In the genomic region with DNA sequence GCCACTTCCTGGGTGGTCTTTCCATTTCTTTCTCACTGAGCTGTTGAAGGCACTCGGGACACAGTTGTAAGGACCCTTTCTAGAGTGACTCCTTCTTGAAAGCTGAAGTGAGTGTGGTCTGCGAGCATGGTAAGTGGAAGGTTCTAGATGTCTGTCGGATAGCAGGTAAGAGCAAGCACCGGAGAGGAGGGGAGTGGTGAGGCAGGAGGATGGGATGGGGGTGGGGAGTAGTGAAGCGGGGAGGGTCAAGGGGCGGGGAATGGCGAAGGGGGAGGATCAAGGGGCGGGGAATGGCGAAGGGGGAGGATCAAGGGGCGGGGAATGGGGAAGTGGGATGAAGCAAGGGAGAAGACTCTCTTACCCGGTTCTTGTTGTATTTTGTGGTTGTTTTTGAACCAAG, we compare ENCODE assay signal across 14 mouse cellular contexts.
DNase-seq lines count a peak whose midpoint lies in the region; ATAC-seq lines count a peak whose summit lies in the region.
"Had no signal": no experiment of that assay in that cellular context is flagged by ENCODE, and none has a peak within 500 bp of the region (broad histone marks: within the 10 kb centered on the region; RNA-seq: fewer than 3 reads in every experiment).

No protein-coding gene starts in this region.

- no peak for ATAC-seq in hindbrain, embryonic 14.5 days (ENCODE audit: low FRiP score)
- no peak for ATAC-seq in neural tube, embryonic 15.5 days (ENCODE audit: low FRiP score)
- ATAC-seq: intestine, embryonic 16.5 days had no signal

- H3K4me2 ChIP-seq in hindbrain, embryonic 14.5 days (replicated peaks) = peak overlapping the region; percentile 28; the same call in 1 of the 2 replicates
- peak overlapping the region; percentile 31 for H3K4me2 ChIP-seq in neural tube, embryonic 15.5 days
- H3K4me2 ChIP-seq: heart, embryonic 11.5 days; liver, embryonic 11.5 days had no signal

- WGBS in hindbrain, embryonic 14.5 days = 22% methylated on average over 11 of the region's 11 CpGs
- 22% methylated on average over 11 of the region's 11 CpGs for WGBS in neural tube, embryonic 15.5 days

- H3K9me3 ChIP-seq in hindbrain, embryonic 14.5 days (ENCODE audit: control insufficient read depth, low read length) = no peaks in the 10 kb centered on the region
- H3K9me3 ChIP-seq in neural tube, embryonic 15.5 days (replicated peaks) = no peaks in the 10 kb centered on the region

- no peaks in the 10 kb centered on the region for H3K4me1 ChIP-seq in hindbrain, embryonic 14.5 days (replicated peaks; ENCODE audit: control insufficient read depth, insufficient read depth, low read length)
- no peaks in the 10 kb centered on the region for H3K4me1 ChIP-seq in neural tube, embryonic 15.5 days

- H3K27ac ChIP-seq in hindbrain, embryonic 14.5 days = no peak overlapping the region
- H3K27ac ChIP-seq in neural tube, embryonic 15.5 days (replicated peaks) = no peak overlapping the region
- H3K27ac ChIP-seq: left cerebral cortex, adult 2 months had no signal

- H3K27me3 ChIP-seq in hindbrain, embryonic 14.5 days (ENCODE audit: control insufficient read depth, insufficient read depth, low read length) = no peaks in the 10 kb centered on the region
- no peaks in the 10 kb centered on the region for H3K27me3 ChIP-seq in neural tube, embryonic 15.5 days (replicated peaks)

- H3K4me3 ChIP-seq in hindbrain, embryonic 14.5 days (replicated peaks; ENCODE audit: low read length) = no peak overlapping the region
- no peak overlapping the region for H3K4me3 ChIP-seq in neural tube, embryonic 15.5 days (replicated peaks)
- H3K4me3 ChIP-seq: left cerebral cortex, adult 2 months had no signal

- DNase-seq in cerebellum, postnatal 10 days = peak; percentile 21 to 41
- DNase-seq in cerebellum, postnatal 14 days = no peak
- peak; percentile 49 to 65 for DNase-seq in kidney, postnatal 4 days
- no peak for DNase-seq in kidney, adult 8-10 months
- no peak for DNase-seq in hindbrain, embryonic 14.5 days (ENCODE audit: low spot score)
- no peak for DNase-seq in adrenal gland, postnatal 14 days
- DNase-seq in cerebellum, postnatal 25 days = no peak
- DNase-seq: adrenal gland, adult 2 months; right cerebral cortex, postnatal 25 days had no signal

- H3K36me3 ChIP-seq in hindbrain, embryonic 14.5 days (replicated peaks; ENCODE audit: control insufficient read depth, insufficient read depth) = no peaks in the 10 kb centered on the region
- H3K36me3 ChIP-seq in neural tube, embryonic 15.5 days = no peaks in the 10 kb centered on the region

- no peak overlapping the region for H3K9ac ChIP-seq in hindbrain, embryonic 14.5 days
- no peak overlapping the region for H3K9ac ChIP-seq in neural tube, embryonic 15.5 days (replicated peaks)

Comparison
In these comparisons a context has a peak if more than half of its experiments do, and no peak if none do; other contexts are left out.
1. DNase-seq: peak in cerebellum, postnatal 10 days (2 of 2) and kidney, postnatal 4 days (2 of 2); none in cerebellum, postnatal 14 days (0 of 2), kidney, adult 8-10 months (0 of 2), hindbrain, embryonic 14.5 days (single experiment), adrenal gland, postnatal 14 days (single experiment) and cerebellum, postnatal 25 days (0 of 2).